Mouse (Mus musculus) CH12.LX (cell line): Measurements from ENCODE around the gene Tpm1. TPM values are rescaled to one million over a fixed set of nuclear protein-coding genes. Genes with fewer than 3 reads are reported as not detected.

Source experiments
- DNase-seq: peaks from one replicate; pipeline ENCODE4 v3.0.0-alpha.2; 2013; ENCODE audit errors: extremely low read depth
- H3K27ac ChIP-seq: 2 replicates; pipeline ENCODE4 v1.5.1; 2012; ENCODE audit warnings: low read depth, mild to moderate bottlenecking, control low read depth, moderate library complexity; ENCODE audit not compliant: insufficient read depth
- H3K27me3 ChIP-seq: replicated peaks from 2 replicates; pipeline ENCODE3; 2012; ENCODE audit warnings: inconsistent platforms
- H3K36me3 ChIP-seq, 2 experiments: replicated peaks in 1 of 2; 2 replicates each; pipeline versions ENCODE3 to v1.6.1; 2012; ENCODE audit warnings: inconsistent platforms in 1 of 2, low read length in 1 of 2, mild to moderate bottlenecking in 1 of 2, mixed read lengths in 1 of 2, moderate library complexity in 1 of 2; ENCODE audit not compliant: control insufficient read depth in 1 of 2, insufficient read depth in 1 of 2
- H3K4me1 ChIP-seq, 2 experiments: 2 replicates each; pipeline ENCODE4 v1.6.1; 2012; ENCODE audit warnings: inconsistent platforms in 1 of 2, moderate library complexity in 1 of 2; ENCODE audit not compliant: insufficient read depth in 2 of 2, control insufficient read depth in 1 of 2
- H3K4me2 ChIP-seq: 2 replicates; pipeline ENCODE4 v1.6.1; 2012; ENCODE audit warnings: low read depth, mild to moderate bottlenecking, control low read depth; ENCODE audit not compliant: poor library complexity, insufficient read depth, severe bottlenecking
- H3K4me3 ChIP-seq, 3 experiments: fragments of 150-350 bp in 1 of 3; sonication (generic) in 1 of 3; replicated peaks in 1 of 3; 2 replicates each; pipeline versions ENCODE3 to v1.5.1; 2011 to 2012; ENCODE audit warnings: low read depth in 2 of 3, low read length in 2 of 3, mild to moderate bottlenecking in 2 of 3, moderate library complexity in 2 of 3, control low read depth in 1 of 3, improper control_type of control experiment in 1 of 3, inconsistent platforms in 1 of 3, mixed read lengths in 1 of 3; ENCODE audit not compliant: poor library complexity in 1 of 3
- H3K79me2 ChIP-seq: replicated peaks from 2 replicates; pipeline ENCODE4 v1.6.1; 2012; ENCODE audit warnings: mild to moderate bottlenecking, moderate library complexity; ENCODE audit not compliant: control insufficient read depth, poor library complexity, insufficient read depth, severe bottlenecking; ENCODE audit errors: extremely low read depth
- H3K9ac ChIP-seq: 2 replicates; pipeline ENCODE4 v1.6.1; 2012; ENCODE audit warnings: low read depth, mild to moderate bottlenecking, control low read depth, moderate library complexity; ENCODE audit not compliant: insufficient read depth
- H3K9me3 ChIP-seq: replicated peaks from 2 replicates; pipeline ENCODE3; 2012; ENCODE audit warnings: low read length, inconsistent platforms, mixed read lengths
- BHLHE40 ChIP-seq: IDR thresholded peaks from 2 replicates; pipeline ENCODE4 v1.6.1; 2011; ENCODE audit warnings: mild to moderate bottlenecking, low read depth, low read length, improper control_type of control experiment
- CHD1 ChIP-seq: IDR thresholded peaks from 2 replicates; pipeline ENCODE4 v1.6.1; 2012; ENCODE audit warnings: low read depth, low read length, improper control_type of control experiment, inconsistent platforms
- CHD2 ChIP-seq: IDR thresholded peaks from 2 replicates; pipeline ENCODE4 v1.6.1; 2011; ENCODE audit warnings: low read length, improper control_type of control experiment
- CTCF ChIP-seq, 2 experiments: IDR thresholded peaks in 1 of 2; conservative IDR thresholded peaks in 1 of 2; 2 replicates each; pipeline ENCODE4 v1.5.1; 2011 to 2012; ENCODE audit warnings: low read depth in 2 of 2, low read length in 2 of 2, improper control_type of control experiment in 1 of 2, inconsistent platforms in 1 of 2, mild to moderate bottlenecking in 1 of 2, moderate library complexity in 1 of 2
- ELF1 ChIP-seq: IDR thresholded peaks from 2 replicates; pipeline ENCODE4 v1.6.1; 2014; ENCODE audit warnings: low read depth, mild to moderate bottlenecking, inconsistent platforms, low read length, improper control_type of control experiment
- EP300 ChIP-seq: IDR thresholded peaks from 2 replicates; pipeline ENCODE4 v1.6.1; 2011; ENCODE audit warnings: low read length, improper control_type of control experiment
- ETS1 ChIP-seq: conservative IDR thresholded peaks from 2 replicates; pipeline ENCODE4 v1.6.1; 2012; ENCODE audit warnings: low read depth, mild to moderate bottlenecking, inconsistent platforms, low read length, improper control_type of control experiment, moderate library complexity
- GABPA ChIP-seq: IDR thresholded peaks from 2 replicates; pipeline ENCODE4 v1.6.1; 2012; ENCODE audit warnings: low read depth, low read length, improper control_type of control experiment, inconsistent platforms; ENCODE audit not compliant: insufficient replicate concordance
- IRF4 ChIP-seq: IDR thresholded peaks from 2 replicates; pipeline ENCODE4 v1.6.1; 2014; ENCODE audit warnings: low read depth, mild to moderate bottlenecking, inconsistent platforms, low read length, improper control_type of control experiment
- JUN ChIP-seq: IDR thresholded peaks from 2 replicates; pipeline ENCODE4 v1.6.1; 2011; ENCODE audit warnings: low read depth, mild to moderate bottlenecking, low read length, improper control_type of control experiment, moderate library complexity; ENCODE audit not compliant: insufficient read depth
- JUND ChIP-seq: conservative IDR thresholded peaks from 2 replicates; pipeline ENCODE4 v1.6.1; 2011; ENCODE audit warnings: low read depth, low read length, improper control_type of control experiment
- KAT2A ChIP-seq: IDR thresholded peaks from 2 replicates; pipeline ENCODE4 v1.6.1; 2012; ENCODE audit warnings: low read length, improper control_type of control experiment, inconsistent platforms; ENCODE audit not compliant: insufficient replicate concordance
- MAX ChIP-seq: IDR thresholded peaks from 2 replicates; pipeline ENCODE4 v1.6.1; 2011; ENCODE audit warnings: low read length, improper control_type of control experiment
- MAZ ChIP-seq: IDR thresholded peaks from 2 replicates; pipeline ENCODE4 v1.6.1; 2012; ENCODE audit warnings: low read depth, mild to moderate bottlenecking, inconsistent platforms, low read length, improper control_type of control experiment, moderate library complexity
- MEF2A ChIP-seq: IDR thresholded peaks from 2 replicates; pipeline ENCODE4 v1.6.1; 2014; ENCODE audit warnings: low read depth, mild to moderate bottlenecking, inconsistent platforms, low read length, improper control_type of control experiment, borderline replicate concordance
- MXI1 ChIP-seq: IDR thresholded peaks from 2 replicates; pipeline ENCODE4 v1.6.1; 2011; ENCODE audit warnings: mild to moderate bottlenecking, low read depth, low read length, improper control_type of control experiment
- MYC ChIP-seq: IDR thresholded peaks from 2 replicates; pipeline ENCODE4 v1.6.1; 2011; ENCODE audit warnings: low read depth, mild to moderate bottlenecking, improper control_type of control experiment, low read length
- NRF1 ChIP-seq: IDR thresholded peaks from 2 replicates; pipeline ENCODE4 v1.6.1; 2014; ENCODE audit warnings: low read depth, mild to moderate bottlenecking, inconsistent platforms, low read length, improper control_type of control experiment, moderate library complexity
- PAX5 ChIP-seq: IDR thresholded peaks from 2 replicates; pipeline ENCODE4 v1.6.1; 2012; ENCODE audit warnings: low read length, inconsistent platforms, mixed read lengths
- POLR2A ChIP-seq: IDR thresholded peaks from 2 replicates; pipeline ENCODE4 v1.6.1; 2011; ENCODE audit warnings: low read depth, mild to moderate bottlenecking, improper control_type of control experiment, low read length
- POLR2AphosphoS2 ChIP-seq: IDR thresholded peaks from 2 replicates; pipeline ENCODE4 v1.6.1; 2011; ENCODE audit warnings: low read depth, low read length, improper control_type of control experiment
- RAD21 ChIP-seq: IDR thresholded peaks from 2 replicates; pipeline ENCODE4 v1.6.1; 2011; ENCODE audit warnings: low read depth, mild to moderate bottlenecking, low read length, improper control_type of control experiment, moderate library complexity
- RCOR1 ChIP-seq: conservative IDR thresholded peaks from 2 replicates; pipeline ENCODE4 v1.6.1; 2012; ENCODE audit warnings: low read depth, mild to moderate bottlenecking, inconsistent platforms, low read length, improper control_type of control experiment
- SMC3 ChIP-seq: IDR thresholded peaks from 2 replicates; pipeline ENCODE4 v1.6.1; 2011; ENCODE audit warnings: low read depth, low read length, improper control_type of control experiment
- TBP ChIP-seq: conservative IDR thresholded peaks from 2 replicates; pipeline ENCODE4 v1.6.1; 2011; ENCODE audit warnings: low read depth, low read length, improper control_type of control experiment
- TCF12 ChIP-seq: IDR thresholded peaks from 2 replicates; pipeline ENCODE4 v1.6.1; 2014; ENCODE audit warnings: low read depth, mild to moderate bottlenecking, inconsistent platforms, low read length, improper control_type of control experiment
- UBTF ChIP-seq: IDR thresholded peaks from 2 replicates; pipeline ENCODE4 v1.6.1; 2012; ENCODE audit warnings: low read depth, mild to moderate bottlenecking, inconsistent platforms, low read length, improper control_type of control experiment, moderate library complexity
- USF1 ChIP-seq: IDR thresholded peaks from 2 replicates; pipeline ENCODE4 v1.6.1; 2014; ENCODE audit warnings: low read depth, mild to moderate bottlenecking, inconsistent platforms, low read length, improper control_type of control experiment
- ZC3H11A ChIP-seq: IDR thresholded peaks from 2 replicates; pipeline ENCODE4 v1.6.1; 2012; ENCODE audit warnings: low read depth, mild to moderate bottlenecking, inconsistent platforms, low read length, improper control_type of control experiment
- ZKSCAN1 ChIP-seq: IDR thresholded peaks from 2 replicates; pipeline ENCODE4 v1.6.1; 2012; ENCODE audit warnings: low read depth, inconsistent platforms, low read length, improper control_type of control experiment, borderline replicate concordance
- ZNF384 ChIP-seq: IDR thresholded peaks from 2 replicates; pipeline ENCODE4 v1.6.1; 2012; ENCODE audit warnings: low read depth, low read length, improper control_type of control experiment, inconsistent platforms
- dilution Hi-C: fragments of 300-500 bp; cut with MboI; formaldehyde crosslinking; loops from 2 replicates; pipeline ENCODE4 v1.14.3; 2020; ENCODE audit warnings: low sequenced_read_pairs; ENCODE audit not compliant: extremely low pct_unique_long_range_greater_than_20kb, extremely low pct_ligation_motif_present
- in situ Hi-C: fragments of 300-500 bp; cut with MboI; formaldehyde crosslinking; loops from 3 replicates; pipeline ENCODE4 v1.14.3; 2019; ENCODE audit warnings: low sequenced_read_pairs, low pct_ligation_motif_present, low pct_unique_long_range_greater_than_20kb, mixed read lengths
- polyA plus RNA-seq: library from polyadenylated mRNA; unstranded; fragments of >175 nt; gene quantifications from 2 replicates; pipeline ENCODE4 v1.2.1, GENCODE M21; 2012; ENCODE audit warnings: low read depth; ENCODE audit not compliant: insufficient read length
- total RNA-seq, 2 experiments: library from RNA; depleted of rRNA; stranded (reverse); fragments of 300-350 nt in 1 of 2; fragments of >200 nt in 1 of 2; gene quantifications; 2 replicates each; pipeline ENCODE4 v1.2.3; 2012 to 2014

Gene Tpm1
- total and polyA plus RNA-seq, 3 experiments, result 34.6 to 178 (median 63.1) TPM

DNA sequence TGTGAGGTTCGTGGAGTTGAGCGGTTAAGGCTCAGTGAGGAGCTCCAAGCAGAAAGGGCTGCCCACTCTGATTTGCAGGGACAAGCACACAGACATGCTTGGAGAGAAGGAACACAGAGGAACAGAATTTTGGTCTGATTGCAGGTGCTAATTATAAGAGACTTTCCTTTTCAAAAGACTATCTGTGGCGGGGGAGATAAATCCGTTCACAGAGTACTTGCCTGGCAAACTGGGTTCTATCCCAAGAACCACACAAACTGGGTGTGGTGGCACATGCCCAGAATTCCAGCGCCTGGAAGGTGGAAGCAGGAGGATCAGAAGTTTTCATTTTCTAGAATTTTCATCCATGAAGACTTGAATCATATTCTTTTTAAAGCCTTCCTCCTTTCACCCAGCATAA, 72.1 kb downstream of the Tpm1 start:
- no peaks in the 10 kb centered on the region for H3K79me2 ChIP-seq
- H3K4me2 ChIP-seq, result no peak overlapping the region
- peaks cover 0 to 6% of the 10 kb centered on the region in 2 experiments for H3K36me3 ChIP-seq
- H3K9me3 ChIP-seq, result no peaks in the 10 kb centered on the region
- H3K27ac ChIP-seq, result no peak overlapping the region
- in situ Hi-C loops, result loop anchor here (25.0 kb wide), 1 partner anchor 465 kb away; the partner anchor contains the start of gene Fbxl22
- no peak for TF ChIP-seq IRF4
- no peak for TF ChIP-seq ZKSCAN1
- TF ChIP-seq RAD21, result no peak
- no peak for TF ChIP-seq CTCF (conservative IDR thresholded peaks at IDR 0.05 in 1 of 2, IDR thresholded peaks at IDR 0.05 in 1 of 2; ENCODE audit: low read depth in 2 of 2, low read length in 2 of 2)
- no peak for TF ChIP-seq ETS1
- no peak for TF ChIP-seq GABPA
- TF ChIP-seq ZNF384, result no peak
- TF ChIP-seq MAZ, result no peak
- no peak for TF ChIP-seq POLR2AphosphoS2
- TF ChIP-seq ZC3H11A, result no peak
- no peak for TF ChIP-seq JUN
- no peak for TF ChIP-seq BHLHE40
- TF ChIP-seq JUND, result no peak
- TF ChIP-seq MYC, result no peak
- no peak for TF ChIP-seq TBP
- TF ChIP-seq MXI1, result no peak
- no peak for TF ChIP-seq CHD1
- TF ChIP-seq NRF1, result no peak
- TF ChIP-seq KAT2A, result no peak
- no peak for TF ChIP-seq RCOR1
- TF ChIP-seq, all 38 proteins: peak for 0
- Histone ChIP-seq H3K27me3 (no peaks in the 10 kb centered on the region), H3K9ac (no peak overlapping the region), H3K4me3 (no peak overlapping the region), H3K4me1 (peaks cover 11 to 54% of the 10 kb centered on the region in 2 experiments; a peak in 3 of 4 replicates)
- dilution Hi-C loops, result no loop called here
- no peak for DNase-seq

DNA sequence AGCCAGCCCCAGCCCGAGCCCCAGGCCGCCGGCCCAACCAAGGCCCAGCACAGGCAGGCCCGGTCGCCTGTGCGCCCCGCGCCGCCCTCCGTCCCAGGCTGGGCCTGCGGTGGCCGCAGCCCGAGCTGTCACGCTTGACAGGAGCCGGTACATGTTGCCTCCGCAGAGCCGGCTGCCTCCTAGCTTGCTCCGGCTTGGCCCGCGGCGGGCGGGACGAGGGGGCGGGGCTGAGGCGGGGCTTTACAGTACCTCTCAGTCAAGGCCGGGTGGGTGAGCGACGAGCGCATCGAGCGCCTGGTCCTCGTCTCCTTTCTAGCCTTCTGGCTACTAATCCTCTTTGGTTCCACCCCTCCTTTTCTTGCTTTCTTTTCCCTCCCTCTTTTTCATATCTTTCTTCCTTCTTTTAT, 74.0 kb downstream of the Tpm1 start, which contains the start of gene Lactb:
Lactb (minus strand) TSS at position 246 of the 407 bp plus-strand sequence.
- peak within 1 kb of the TSS; percentile 79 for H3K9ac ChIP-seq
- dilution Hi-C loops, result no loop called here
- peak within 1 kb of the TSS; percentile 77 for H3K4me2 ChIP-seq
- peaks cover 3 to 23% of the 10 kb centered on the region in 2 experiments for H3K36me3 ChIP-seq
- H3K4me1 ChIP-seq, result peaks cover 11 to 51% of the 10 kb centered on the region in 2 experiments
- in situ Hi-C loops, result loop anchor here (25.0 kb wide), 1 partner anchor 463 kb away; the partner anchor contains the start of gene Fbxl22
- peak within 1 kb of the TSS; percentile 87 for H3K27ac ChIP-seq
- H3K79me2 ChIP-seq, result no peaks in the 10 kb centered on the region
- H3K4me3 ChIP-seq, result peak within 1 kb of the TSS; percentile 71 to 96 (median 95)
- no peaks in the 10 kb centered on the region for H3K27me3 ChIP-seq
- DNase-seq, result peak; percentile 87
- H3K9me3 ChIP-seq, result no peaks in the 10 kb centered on the region
- TF ChIP-seq EP300, result no peak
- peak; percentile 68; the same call in 1 of the 2 replicates for TF ChIP-seq MAZ
- no peak for TF ChIP-seq CHD2
- no peak for TF ChIP-seq ETS1
- no peak for TF ChIP-seq RCOR1
- TF ChIP-seq CTCF (conservative IDR thresholded peaks at IDR 0.05 in 1 of 2, IDR thresholded peaks at IDR 0.05 in 1 of 2; ENCODE audit: low read depth in 2 of 2, low read length in 2 of 2), result no peak
- no peak for TF ChIP-seq MEF2A
- TF ChIP-seq ZC3H11A, result no peak
- no peak for TF ChIP-seq TBP
- no peak for TF ChIP-seq USF1
- peak; percentile 65; the same call in 1 of the 2 replicates for TF ChIP-seq MXI1
- TF ChIP-seq ZNF384, result no peak
- no peak for TF ChIP-seq ZKSCAN1
- TF ChIP-seq POLR2A, result peak; percentile 31; the same call in 1 of the 2 replicates
- no peak for TF ChIP-seq UBTF
- no peak for TF ChIP-seq ELF1
- peak; percentile 33; the same call in 1 of the 2 replicates for TF ChIP-seq MAX
- TF ChIP-seq PAX5, result no peak
- TF ChIP-seq IRF4, result no peak; the same call in 1 of the 2 replicates
- TF ChIP-seq TCF12, result 0 out of 2 replicates have a peak, but pooled peaks have one; percentile 15
- 0 out of 2 replicates have a peak, but pooled peaks have one; percentile 6 for TF ChIP-seq KAT2A
- TF ChIP-seq SMC3, result no peak
- no peak for TF ChIP-seq CHD1
- no peak for TF ChIP-seq BHLHE40
